Mouse (Mus musculus) forebrain, embryonic 15.5 days (tissue): ENCODE data around the gene Tas2r143. TPM values are rescaled to one million over a fixed set of nuclear protein-coding genes. Genes with fewer than 3 reads are reported as not detected.

ENCODE experiments used
- ATAC-seq: fragments of 200-750 bp; cut with Nextera tagmentation; replicated peaks from 2 replicates; pipeline ENCODE4 v1.8.0; 2017; ENCODE audit warnings: mild to moderate bottlenecking, moderate TSS enrichment, moderate library complexity
- H3K27ac ChIP-seq: fragments of 300-500 bp; sonication (generic); replicated peaks from 2 replicates; pipeline ENCODE4 v1.5.1; 2015; ENCODE audit warnings: mild to moderate bottlenecking, inconsistent platforms
- H3K27me3 ChIP-seq: fragments of 300-500 bp; sonication (generic); 2 replicates; pipeline ENCODE4 v1.6.1; 2015; ENCODE audit warnings: inconsistent platforms
- H3K36me3 ChIP-seq: fragments of 300-500 bp; sonication (generic); 2 replicates; pipeline ENCODE4 v1.6.1; 2015; ENCODE audit warnings: mild to moderate bottlenecking, inconsistent platforms
- H3K4me1 ChIP-seq: fragments of 300-500 bp; sonication (generic); 2 replicates; pipeline ENCODE4 v1.6.1; 2015; ENCODE audit warnings: inconsistent platforms
- H3K4me2 ChIP-seq: fragments of 300-500 bp; sonication (generic); replicated peaks from 2 replicates; pipeline ENCODE4 v1.6.1; 2015; ENCODE audit warnings: mild to moderate bottlenecking, inconsistent platforms
- H3K4me3 ChIP-seq: fragments of 300-500 bp; sonication (generic); 2 replicates; pipeline ENCODE4 v1.5.1; 2015; ENCODE audit warnings: mild to moderate bottlenecking, inconsistent platforms
- H3K9ac ChIP-seq: fragments of 300-500 bp; sonication (generic); replicated peaks from 2 replicates; pipeline ENCODE4 v1.6.1; 2015; ENCODE audit warnings: mild to moderate bottlenecking, inconsistent platforms
- H3K9me3 ChIP-seq: fragments of 300-500 bp; sonication (generic); 2 replicates; pipeline ENCODE4 v1.6.1; 2016; ENCODE audit warnings: inconsistent platforms
- WGBS: fragments of 180-500 bp; shearing (Covaris S2); methylation state at CpG from one replicate; pipeline ENCODE4 v1.1.7; 2015; ENCODE audit warnings: mixed read lengths; 5-methylcytosine and 5-hydroxymethylcytosine counted together
- polyA plus RNA-seq: library from polyadenylated mRNA; unstranded; fragments of >200 nt; fragmentation: Nextera tagmentation; extraction: Ambion mirVana; gene quantifications from 2 replicates; pipeline ENCODE4 v1.2.1, GENCODE M21; 2015

The Tas2r143 gene
- not detected in 2 replicates for polyA plus RNA-seq

DNA sequence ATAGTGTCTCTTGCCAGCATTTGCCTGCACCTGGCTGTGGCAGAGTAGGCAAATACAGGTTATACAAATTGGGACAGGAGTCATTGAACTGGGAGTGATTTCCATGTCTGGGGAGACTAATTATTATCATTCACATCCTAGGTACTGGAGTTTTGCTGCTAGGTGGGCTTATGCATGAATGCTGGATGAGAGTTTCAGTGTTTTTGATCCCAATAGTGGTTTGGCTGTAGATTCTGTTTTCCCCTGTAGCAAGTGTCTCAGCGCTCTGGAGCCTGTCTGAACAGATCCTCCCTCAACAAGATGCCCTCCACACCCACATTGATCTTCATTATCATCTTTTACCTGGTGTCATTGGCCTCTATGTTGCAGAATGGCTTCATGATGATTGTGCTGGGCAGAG, at the start of gene Tas2r143:
Tas2r143 (plus strand) TSS at position 301 of the 400 bp plus-strand sequence.
- WGBS, result 86% methylated on average over 1 of the region's 1 CpGs
- no peak for ATAC-seq
- H3K4me1 ChIP-seq, result no peaks in the 10 kb centered on the region
- H3K27me3 ChIP-seq, result no peaks in the 10 kb centered on the region
- no peak within 1 kb of the TSS for H3K27ac ChIP-seq
- no peaks in the 10 kb centered on the region for H3K9me3 ChIP-seq
- H3K36me3 ChIP-seq, result no peaks in the 10 kb centered on the region
- no peak within 1 kb of the TSS for H3K4me2 ChIP-seq
- no peak within 1 kb of the TSS for H3K9ac ChIP-seq
- H3K4me3 ChIP-seq, result no peak within 1 kb of the TSS

DNA sequence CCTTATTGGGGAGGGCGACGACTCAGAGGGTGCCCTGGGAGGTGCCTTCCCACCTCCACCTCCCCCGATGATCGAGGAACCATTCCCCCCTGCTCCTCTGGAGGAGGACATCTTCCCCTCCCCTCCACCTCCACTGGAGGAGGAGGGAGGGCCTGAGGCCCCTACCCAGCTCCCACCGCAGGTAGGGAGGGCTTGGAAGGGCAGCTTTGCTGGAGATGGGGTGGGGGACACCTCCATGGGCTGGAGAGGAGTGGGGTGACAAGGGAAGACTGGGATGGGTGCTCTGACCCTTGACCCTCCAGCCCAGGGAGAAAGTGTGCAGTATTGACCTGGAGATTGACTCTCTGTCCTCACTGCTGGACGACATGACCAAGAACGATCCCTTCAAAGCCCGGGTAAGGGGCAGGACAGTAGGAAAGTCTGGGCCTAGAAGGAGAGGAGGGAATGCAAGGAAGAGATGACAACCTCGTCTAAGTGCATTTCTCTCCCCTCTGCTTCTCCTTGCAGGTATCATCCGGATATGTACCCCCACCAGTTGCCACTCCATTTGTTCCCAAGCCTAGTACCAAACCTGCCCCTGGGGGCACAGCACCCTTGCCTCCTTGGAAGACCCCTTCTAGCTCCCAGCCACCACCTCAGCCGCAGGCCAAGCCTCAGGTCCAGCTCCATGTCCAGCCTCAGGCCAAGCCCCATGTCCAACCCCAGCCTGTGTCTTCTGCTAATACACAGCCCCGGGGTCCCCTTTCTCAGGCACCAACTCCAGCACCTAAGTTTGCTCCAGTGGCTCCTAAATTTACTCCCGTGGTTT, 48.9 kb upstream of the Tas2r143 start:
- H3K27me3 ChIP-seq, result no peaks in the 10 kb centered on the region
- H3K27ac ChIP-seq, result no peak overlapping the region
- H3K9ac ChIP-seq, result peak overlapping the region; percentile 76
- H3K36me3 ChIP-seq, result peaks cover 2% of the 10 kb centered on the region
- WGBS, result 42% methylated on average over 13 of the region's 13 CpGs
- peak overlapping the region; percentile 89 for H3K4me3 ChIP-seq
- peaks cover 30% of the 10 kb centered on the region for H3K4me1 ChIP-seq
- ATAC-seq, result peak; percentile 1; the same call in 1 of the 2 replicates
- H3K9me3 ChIP-seq, result no peaks in the 10 kb centered on the region
- peak overlapping the region; percentile 78 for H3K4me2 ChIP-seq

GRCm38 (mm10) chr6:42351776-42352485, 48.1 kb upstream of the Tas2r143 start:
- Histone ChIP-seq H3K27ac (no peak overlapping the region), H3K9ac (no peak overlapping the region), H3K27me3 (no peaks in the 10 kb centered on the region), H3K4me2 (no peak overlapping the region; the same call in 1 of the 2 replicates), H3K4me1 (peaks cover 30% of the 10 kb centered on the region), H3K36me3 (peaks cover 10% of the 10 kb centered on the region), H3K9me3 (no peaks in the 10 kb centered on the region), H3K4me3 (no peak overlapping the region)
- ATAC-seq, result no peak
- WGBS, result 91% methylated on average over 7 of the region's 7 CpGs

DNA sequence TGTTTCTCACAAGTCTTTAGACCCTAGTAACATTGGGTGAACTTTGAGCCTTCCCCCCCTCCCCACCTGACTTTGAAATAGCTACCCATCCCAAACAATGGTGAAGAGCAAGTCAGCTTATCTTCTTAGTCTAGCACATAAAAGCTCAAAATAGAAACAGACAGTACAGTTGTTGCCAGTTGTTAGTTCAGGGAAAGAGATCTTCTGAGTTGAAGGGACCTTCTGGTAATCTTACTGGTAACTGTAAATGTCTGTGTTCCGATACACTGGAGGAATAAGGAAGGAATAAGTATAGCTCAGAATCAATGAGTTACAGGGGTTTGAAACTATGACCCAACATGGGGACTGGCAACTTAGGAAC, 47.6 kb upstream of the Tas2r143 start:
- no peak for ATAC-seq
- H3K27me3 ChIP-seq, result no peaks in the 10 kb centered on the region
- H3K9ac ChIP-seq, result no peak overlapping the region
- H3K9me3 ChIP-seq, result no peaks in the 10 kb centered on the region
- no peak overlapping the region for H3K27ac ChIP-seq
- peaks cover 30% of the 10 kb centered on the region for H3K4me1 ChIP-seq
- WGBS, result 98% methylated on average over 1 of the region's 1 CpGs
- H3K36me3 ChIP-seq, result peaks cover 12% of the 10 kb centered on the region
- H3K4me3 ChIP-seq, result no peak overlapping the region
- H3K4me2 ChIP-seq, result no peak overlapping the region

DNA sequence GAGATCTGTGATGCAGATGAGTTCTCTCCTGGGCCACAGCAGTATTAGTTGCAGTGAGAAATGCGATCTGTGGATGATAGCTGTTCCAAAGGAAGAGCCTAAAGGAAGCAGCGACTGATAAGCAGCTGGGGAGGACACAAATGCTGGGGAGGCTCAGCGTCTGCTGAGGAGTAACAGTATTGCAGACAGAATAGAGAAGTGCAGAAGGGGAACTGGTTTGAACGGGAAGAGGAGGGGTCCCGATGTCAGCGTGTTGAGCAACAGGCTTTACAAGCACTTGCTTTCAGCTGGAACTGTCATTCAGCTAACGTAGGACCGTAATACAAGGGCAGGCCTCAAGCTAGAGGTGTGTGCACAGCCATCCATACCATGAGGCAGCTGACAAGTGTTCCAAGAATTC, 46.9 kb upstream of the Tas2r143 start:
- Histone ChIP-seq H3K4me1 (peaks cover 30% of the 10 kb centered on the region), H3K27ac (no peak overlapping the region), H3K9me3 (no peaks in the 10 kb centered on the region), H3K27me3 (no peaks in the 10 kb centered on the region), H3K4me2 (no peak overlapping the region), H3K4me3 (no peak overlapping the region), H3K36me3 (peaks cover 16% of the 10 kb centered on the region), H3K9ac (no peak overlapping the region)
- WGBS, result 91% methylated on average over 8 of the region's 8 CpGs
- ATAC-seq, result no peak

DNA sequence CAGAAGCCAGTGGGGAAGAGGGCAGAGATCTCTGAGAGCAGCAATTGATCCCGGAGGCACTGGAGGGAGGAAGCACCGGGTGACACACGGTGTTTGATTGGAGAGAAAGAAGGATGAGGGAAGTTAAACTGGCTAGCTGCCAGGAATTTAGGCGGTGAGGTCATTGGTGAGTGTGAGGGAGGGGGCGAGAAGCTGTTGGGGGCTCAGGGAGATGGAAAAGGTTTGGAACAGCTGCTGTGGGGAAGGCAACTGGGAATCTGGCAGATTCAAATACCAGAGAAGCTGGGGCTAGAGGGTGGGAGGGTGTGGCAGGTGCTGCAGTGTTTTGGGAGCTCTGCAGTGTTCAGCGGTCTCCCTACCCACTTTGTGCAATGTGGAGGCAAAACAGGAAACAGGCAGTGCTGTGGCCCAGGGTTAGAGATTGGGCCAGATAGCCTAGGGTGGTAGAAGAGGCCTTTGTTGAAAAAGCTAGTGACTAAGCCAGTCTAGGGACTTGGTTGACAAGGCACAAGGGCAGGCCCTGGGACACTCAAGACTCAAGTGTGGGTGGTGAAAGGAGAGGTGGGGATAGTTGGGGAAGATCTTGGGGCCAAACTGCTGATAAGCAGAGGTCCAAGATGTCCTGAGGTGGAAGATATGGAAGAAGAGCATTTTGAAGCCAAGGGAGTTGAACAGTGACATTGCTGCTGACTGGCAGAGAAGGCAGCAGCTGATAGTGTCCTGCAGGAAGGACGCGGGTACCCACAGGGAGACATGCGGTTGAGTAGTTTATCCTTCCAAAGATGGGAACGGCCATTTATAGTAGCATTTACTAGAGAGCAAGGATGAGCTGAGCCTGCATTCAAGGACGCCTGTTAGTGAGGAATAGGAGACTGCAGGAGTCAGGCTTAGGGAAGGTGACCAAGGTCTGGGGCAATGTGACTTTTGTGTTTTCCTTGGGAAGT, 45.7 kb upstream of the Tas2r143 start:
- no peak for ATAC-seq
- H3K9ac ChIP-seq, result no peak overlapping the region
- no peaks in the 10 kb centered on the region for H3K27me3 ChIP-seq
- peaks cover 25% of the 10 kb centered on the region for H3K36me3 ChIP-seq
- H3K4me1 ChIP-seq, result peaks cover 22% of the 10 kb centered on the region
- no peak overlapping the region for H3K4me3 ChIP-seq
- no peak overlapping the region for H3K27ac ChIP-seq
- WGBS, result 50% methylated on average over 11 of the region's 11 CpGs
- no peaks in the 10 kb centered on the region for H3K9me3 ChIP-seq
- no peak overlapping the region for H3K4me2 ChIP-seq

GRCm38 (mm10) chr6:42355366-42355765, 44.7 kb upstream of the Tas2r143 start:
- Histone ChIP-seq H3K27ac (no peak overlapping the region), H3K4me3 (no peak overlapping the region), H3K36me3 (peaks cover 26% of the 10 kb centered on the region), H3K4me2 (no peak overlapping the region), H3K9me3 (no peaks in the 10 kb centered on the region), H3K9ac (no peak overlapping the region), H3K4me1 (peaks cover 22% of the 10 kb centered on the region), H3K27me3 (no peaks in the 10 kb centered on the region)
- ATAC-seq, result no peak
- WGBS, result 93% methylated on average over 6 of the region's 6 CpGs

GRCm38 (mm10) chr6:42355794-42356600, 44.0 kb upstream of the Tas2r143 start:
- peaks cover 16% of the 10 kb centered on the region for H3K4me1 ChIP-seq
- no peak overlapping the region for H3K27ac ChIP-seq
- H3K27me3 ChIP-seq, result no peaks in the 10 kb centered on the region
- no peak overlapping the region for H3K4me3 ChIP-seq
- no peak for ATAC-seq
- no peak overlapping the region for H3K4me2 ChIP-seq
- H3K36me3 ChIP-seq, result peaks cover 26% of the 10 kb centered on the region
- no peak overlapping the region for H3K9ac ChIP-seq
- WGBS, result 92% methylated on average over 13 of the region's 13 CpGs
- H3K9me3 ChIP-seq, result no peaks in the 10 kb centered on the region

- Histone ChIP-seq H3K27me3 (no peaks in the 10 kb centered on the region), H3K36me3 (peaks cover 26% of the 10 kb centered on the region), H3K4me1 (peaks cover 10% of the 10 kb centered on the region), H3K9ac (no peak overlapping the region), H3K27ac (no peak overlapping the region), H3K4me2 (no peak overlapping the region), H3K9me3 (no peaks in the 10 kb centered on the region), H3K4me3 (no peak overlapping the region)
- WGBS, result 96% methylated on average over 5 of the region's 5 CpGs
- no peak for ATAC-seq
These were observed 43.1 kb upstream of the Tas2r143 start for GRCm38 (mm10) chr6:42356913-42357312.

GRCm38 (mm10) chr6:42357901-42358300, 42.1 kb upstream of the Tas2r143 start:
- no peak overlapping the region for H3K27ac ChIP-seq
- no peak overlapping the region for H3K4me3 ChIP-seq
- ATAC-seq, result no peak
- H3K27me3 ChIP-seq, result no peaks in the 10 kb centered on the region
- H3K4me1 ChIP-seq, result peaks cover 10% of the 10 kb centered on the region
- no peak overlapping the region for H3K9ac ChIP-seq
- no peak overlapping the region for H3K4me2 ChIP-seq
- H3K36me3 ChIP-seq, result peaks cover 26% of the 10 kb centered on the region
- no peaks in the 10 kb centered on the region for H3K9me3 ChIP-seq
- 81% methylated on average over 6 of the region's 6 CpGs for WGBS

DNA sequence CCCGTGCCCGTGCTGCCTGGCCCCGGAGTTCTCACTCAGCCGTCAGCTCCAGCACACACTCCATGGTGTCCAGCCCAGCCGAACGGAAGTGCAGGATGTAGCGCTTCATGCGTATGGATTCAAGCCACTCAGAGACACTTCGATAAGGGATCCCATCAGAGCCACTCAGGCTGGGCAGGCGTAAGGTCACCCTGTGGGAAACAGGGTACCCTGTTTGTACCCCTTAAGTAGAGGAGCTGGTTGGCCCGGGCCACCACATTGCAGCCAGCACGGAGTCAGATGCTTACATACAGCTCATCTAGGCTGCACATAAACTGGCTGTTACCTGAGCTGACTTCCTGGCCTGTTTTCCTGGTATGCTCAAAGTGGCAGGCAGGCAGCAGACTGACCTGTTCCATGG, 41.1 kb upstream of the Tas2r143 start:
- Histone ChIP-seq H3K9ac (no peak overlapping the region), H3K27me3 (no peaks in the 10 kb centered on the region), H3K27ac (no peak overlapping the region), H3K36me3 (peaks cover 26% of the 10 kb centered on the region), H3K9me3 (no peaks in the 10 kb centered on the region), H3K4me3 (no peak overlapping the region), H3K4me1 (peaks cover 10% of the 10 kb centered on the region), H3K4me2 (no peak overlapping the region)
- WGBS, result 95% methylated on average over 12 of the region's 12 CpGs
- ATAC-seq, result no peak
